Mouse (Mus musculus) E14TG2a.4 (cell line): ENCODE measurements around the gene Morn1.

Experiments used
- H3K27me3 ChIP-seq: 2 replicates; pipeline ENCODE4 v1.6.1; 2014; ENCODE audit warnings: low read length, control low read depth; ENCODE audit not compliant: insufficient read depth
- H3K36me3 ChIP-seq: 2 replicates; pipeline ENCODE4 v1.6.1; 2014; ENCODE audit warnings: low read length, control low read depth; ENCODE audit not compliant: insufficient read depth
- H3K4me1 ChIP-seq: replicated peaks from 2 replicates; pipeline ENCODE4 v1.6.1; 2014; ENCODE audit warnings: low read depth, low read length, control low read depth
- H3K4me3 ChIP-seq: replicated peaks from 2 replicates; pipeline ENCODE4 v1.5.1; 2014; ENCODE audit warnings: mild to moderate bottlenecking, low read length
- H3K9me3 ChIP-seq: 2 replicates; pipeline ENCODE4 v1.6.1; 2014; ENCODE audit warnings: low read length, control low read depth
- CTCF ChIP-seq: conservative IDR thresholded peaks from 2 replicates; pipeline ENCODE4 v1.5.1; 2014; ENCODE audit warnings: low read length
- NANOG ChIP-seq: IDR thresholded peaks from 2 replicates; pipeline ENCODE4 v1.6.1; 2014; ENCODE audit warnings: borderline replicate concordance, low read length, mixed read lengths
- POU5F1 ChIP-seq: IDR thresholded peaks from 2 replicates; pipeline ENCODE4 v1.6.1; 2014; ENCODE audit warnings: low read length, borderline replicate concordance

Morn1 gene

DNA sequence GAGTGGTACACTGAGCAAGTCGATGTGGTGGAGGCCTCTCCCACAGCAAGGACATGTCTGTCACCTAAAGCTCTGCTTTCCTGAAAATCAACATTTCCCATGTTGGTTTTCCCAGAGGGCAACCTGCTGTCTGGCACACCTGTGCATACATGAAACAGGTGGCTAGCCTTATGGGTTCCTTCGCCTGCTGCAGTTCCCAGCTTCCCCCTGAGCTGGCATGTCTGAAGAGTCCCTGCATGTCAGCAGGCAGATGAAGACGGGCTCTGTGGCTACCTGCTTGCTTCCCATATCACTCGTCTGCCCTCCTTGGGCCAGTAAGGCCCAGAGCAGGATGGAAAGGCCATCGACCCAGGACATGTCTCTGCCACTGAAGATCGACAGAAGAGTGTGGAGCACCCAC is 11.1 kb downstream of the Morn1 start:
- TF ChIP-seq NANOG = no peak
- H3K36me3 ChIP-seq = peaks cover 41% of the 10 kb centered on the region
- H3K9me3 ChIP-seq = no peaks in the 10 kb centered on the region
- H3K4me1 ChIP-seq = peaks cover 35% of the 10 kb centered on the region
- no peak overlapping the region for H3K4me3 ChIP-seq
- no peaks in the 10 kb centered on the region for H3K27me3 ChIP-seq

DNA sequence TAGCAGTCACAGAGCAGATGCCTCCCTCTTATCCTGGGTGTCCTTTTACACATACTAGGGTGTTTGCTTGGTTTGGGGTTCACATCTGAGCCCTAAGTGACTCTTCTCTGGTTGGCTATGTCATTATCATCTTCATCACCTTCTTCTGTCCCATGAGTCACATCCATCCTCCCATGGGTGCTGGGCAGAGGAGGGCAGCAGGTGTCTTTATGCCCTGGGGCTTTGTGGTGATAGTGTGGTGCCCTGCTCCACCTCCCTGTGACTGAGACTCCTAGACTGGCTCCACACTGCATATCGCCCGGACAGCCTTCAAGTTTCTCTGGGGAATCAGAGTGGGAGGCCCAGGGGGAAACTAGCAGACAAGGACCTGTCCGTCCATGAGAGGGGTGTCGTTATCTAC is 12.2 kb downstream of the Morn1 start:
- no peaks in the 10 kb centered on the region for H3K27me3 ChIP-seq
- no peak for TF ChIP-seq CTCF
- no peak for TF ChIP-seq POU5F1
- no peak for TF ChIP-seq NANOG
- no peak overlapping the region for H3K4me3 ChIP-seq
- peaks cover 30% of the 10 kb centered on the region for H3K4me1 ChIP-seq
- peaks cover 34% of the 10 kb centered on the region for H3K36me3 ChIP-seq
- no peaks in the 10 kb centered on the region for H3K9me3 ChIP-seq

DNA sequence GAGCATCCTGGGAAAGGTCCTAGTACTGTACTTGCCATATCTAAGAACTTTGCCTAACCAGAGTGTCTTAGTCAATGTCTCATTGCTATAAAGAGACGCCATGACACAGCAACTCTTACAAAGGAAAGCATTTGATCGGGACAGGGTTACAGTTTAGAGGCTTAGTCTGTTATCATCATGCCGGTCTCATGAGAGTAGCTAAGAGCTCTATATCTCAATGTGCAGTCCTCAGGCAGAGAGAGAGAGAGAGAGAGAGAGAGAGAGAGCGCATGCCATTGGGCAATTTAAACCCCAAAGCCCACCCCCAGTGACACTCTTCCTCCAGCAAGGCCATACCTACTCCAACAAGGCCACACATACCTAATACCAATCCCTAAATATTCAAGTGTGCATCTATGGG is 21.5 kb downstream of the Morn1 start:
- no peaks in the 10 kb centered on the region for H3K9me3 ChIP-seq
- TF ChIP-seq POU5F1 (no peak), CTCF (no peak), NANOG (no peak)
- no peak overlapping the region for H3K4me3 ChIP-seq
- no peaks in the 10 kb centered on the region for H3K27me3 ChIP-seq
- H3K36me3 ChIP-seq = peaks cover 30% of the 10 kb centered on the region
- H3K4me1 ChIP-seq = peaks cover 10% of the 10 kb centered on the region

DNA sequence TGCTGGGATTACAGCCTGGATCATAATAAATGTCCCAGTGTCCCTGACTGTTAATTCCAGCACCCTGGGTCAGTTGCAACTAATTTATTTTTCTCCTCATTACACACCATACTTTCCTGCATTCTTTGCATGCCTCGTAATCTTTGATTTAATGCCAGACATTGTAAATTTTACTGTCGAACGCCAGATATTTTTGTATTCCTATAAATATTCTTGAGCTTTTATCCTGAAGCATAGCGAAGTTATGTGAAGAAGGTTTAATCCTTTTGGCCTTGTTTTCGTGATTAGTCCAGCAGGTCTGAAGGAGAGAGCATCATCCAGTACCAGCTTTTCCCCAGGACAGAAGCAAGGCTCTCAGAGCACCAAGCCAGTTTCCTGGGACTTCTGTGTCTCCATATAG is 23.1 kb downstream of the Morn1 start:
- Histone ChIP-seq H3K36me3 (peaks cover 21% of the 10 kb centered on the region), H3K9me3 (no peaks in the 10 kb centered on the region), H3K4me3 (no peak overlapping the region), H3K27me3 (no peaks in the 10 kb centered on the region), H3K4me1 (peaks cover 24% of the 10 kb centered on the region)
- no peak for TF ChIP-seq POU5F1
- TF ChIP-seq CTCF = no peak
- no peak for TF ChIP-seq NANOG

DNA sequence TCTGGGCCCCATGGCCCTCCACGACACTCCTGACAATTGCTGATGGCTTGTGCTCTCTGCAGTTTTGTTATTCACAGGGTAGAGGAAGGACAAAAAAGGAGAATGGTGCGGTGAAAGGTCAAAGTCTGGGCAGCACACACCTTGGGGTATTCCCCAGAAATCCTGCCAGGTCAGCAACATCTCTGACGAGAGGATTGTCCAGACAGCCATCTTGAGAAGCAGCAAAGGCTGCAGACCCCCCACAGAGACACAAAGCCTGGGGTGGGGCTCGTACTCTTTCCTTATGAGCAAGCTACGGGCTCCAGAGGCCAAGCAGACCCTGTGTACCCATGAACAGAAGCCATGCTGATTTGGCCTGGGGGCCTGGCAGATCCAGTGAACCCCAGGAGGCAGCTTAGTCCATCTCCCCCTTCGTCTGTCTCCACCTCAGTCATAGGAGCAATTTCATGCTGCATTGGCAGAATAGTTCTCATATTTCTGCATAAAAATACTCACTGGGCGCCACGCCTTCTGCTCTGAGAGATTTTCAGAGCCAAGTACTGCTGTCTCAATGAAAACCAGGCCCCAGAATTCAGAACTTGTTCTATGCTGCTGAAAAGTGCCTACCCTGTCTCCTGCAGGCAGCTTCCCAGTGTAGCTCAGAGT is 27.5 kb downstream of the Morn1 start:
- H3K27me3 ChIP-seq = no peaks in the 10 kb centered on the region
- no peaks in the 10 kb centered on the region for H3K9me3 ChIP-seq
- H3K4me3 ChIP-seq = peak overlapping the region; percentile 30
- no peak for TF ChIP-seq CTCF
- H3K4me1 ChIP-seq = peaks cover 64% of the 10 kb centered on the region
- peaks cover 28% of the 10 kb centered on the region for H3K36me3 ChIP-seq

DNA sequence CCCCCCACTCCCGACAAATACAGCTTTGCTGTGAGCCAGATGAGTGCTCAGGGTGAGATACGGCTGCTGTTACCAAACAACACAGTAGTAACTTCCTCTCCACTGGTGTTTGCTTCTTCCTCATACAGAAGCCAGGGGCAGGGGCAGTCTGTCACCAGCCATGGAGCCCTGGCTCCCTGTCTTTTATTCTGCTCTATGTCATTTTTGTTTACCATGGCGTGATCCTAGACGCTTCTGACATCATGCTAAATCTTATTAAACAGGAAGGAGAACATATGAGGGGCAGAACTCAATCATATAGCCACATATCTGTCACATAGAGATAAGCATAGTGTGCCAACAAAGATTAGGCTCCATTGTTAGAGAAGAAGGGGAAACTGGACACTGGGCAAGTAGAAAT is 30.2 kb downstream of the Morn1 start:
- Histone ChIP-seq H3K27me3 (no peaks in the 10 kb centered on the region), H3K9me3 (no peaks in the 10 kb centered on the region), H3K4me1 (peaks cover 85% of the 10 kb centered on the region), H3K36me3 (peaks cover 10% of the 10 kb centered on the region; the same call in 1 of the 2 replicates), H3K4me3 (no peak overlapping the region)
- TF ChIP-seq NANOG = no peak
- TF ChIP-seq POU5F1 = no peak
- TF ChIP-seq CTCF = no peak

DNA sequence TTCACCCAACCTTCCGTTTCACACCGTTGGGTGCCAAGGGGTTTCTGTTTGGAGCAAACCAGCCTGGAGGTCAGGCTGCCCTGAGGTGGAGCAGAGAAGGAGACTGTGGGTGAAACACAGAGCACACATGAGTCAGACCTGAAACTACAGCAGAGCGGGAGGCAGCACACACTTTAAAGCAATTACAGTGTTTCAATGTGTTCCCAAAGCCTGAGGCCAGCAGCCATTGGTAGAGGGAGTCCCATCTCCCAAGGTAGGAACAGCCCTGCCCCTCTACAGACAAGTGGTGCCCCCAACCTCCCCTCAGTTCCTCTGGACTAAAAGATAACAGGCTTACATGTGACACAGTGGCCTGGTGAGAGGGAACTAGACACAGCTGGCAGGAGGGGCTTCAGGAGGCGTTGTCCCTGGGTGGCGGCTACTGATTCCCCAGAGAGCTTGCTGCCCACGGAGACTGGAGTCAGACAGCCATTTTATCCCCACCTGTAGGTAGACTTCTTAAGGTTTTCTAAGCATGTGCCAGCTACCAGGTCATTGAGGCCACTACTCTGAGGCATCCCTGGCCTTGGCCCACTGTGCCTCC is 31.1 kb downstream of the Morn1 start:
- Histone ChIP-seq H3K36me3 (peaks cover 7% of the 10 kb centered on the region; the same call in 1 of the 2 replicates), H3K4me1 (peaks cover 91% of the 10 kb centered on the region), H3K9me3 (no peaks in the 10 kb centered on the region), H3K27me3 (no peaks in the 10 kb centered on the region), H3K4me3 (0 out of 2 replicates have a peak overlapping the region, but pooled peaks have one; percentile 7)
- TF ChIP-seq POU5F1 (no peak), NANOG (no peak), CTCF (no peak)

DNA sequence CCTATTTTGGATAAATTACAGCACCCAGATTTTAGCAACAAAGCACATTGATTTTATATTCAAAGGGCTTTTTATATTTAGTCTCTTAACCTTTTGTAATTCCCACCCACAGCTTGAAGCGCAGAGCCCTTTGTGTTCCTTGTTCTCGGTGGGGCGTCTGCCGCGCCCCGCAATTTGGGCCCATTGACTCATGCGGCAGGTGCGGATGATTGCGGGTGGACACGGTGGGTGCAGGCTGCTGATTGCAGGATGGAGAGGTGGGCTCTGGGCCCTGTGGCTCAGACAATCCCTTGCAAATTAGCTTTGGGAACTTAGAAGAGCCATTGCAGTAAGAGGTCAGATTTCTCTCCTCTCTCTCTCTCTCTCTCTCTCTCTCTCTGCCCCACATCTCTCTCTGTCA is 31.9 kb downstream of the Morn1 start:
- no peak overlapping the region for H3K4me3 ChIP-seq
- peaks cover 93% of the 10 kb centered on the region for H3K4me1 ChIP-seq
- H3K36me3 ChIP-seq = peaks cover 7% of the 10 kb centered on the region; the same call in 1 of the 2 replicates
- no peaks in the 10 kb centered on the region for H3K27me3 ChIP-seq
- no peaks in the 10 kb centered on the region for H3K9me3 ChIP-seq
- no peak for TF ChIP-seq POU5F1
- no peak for TF ChIP-seq CTCF
- TF ChIP-seq NANOG = no peak

DNA sequence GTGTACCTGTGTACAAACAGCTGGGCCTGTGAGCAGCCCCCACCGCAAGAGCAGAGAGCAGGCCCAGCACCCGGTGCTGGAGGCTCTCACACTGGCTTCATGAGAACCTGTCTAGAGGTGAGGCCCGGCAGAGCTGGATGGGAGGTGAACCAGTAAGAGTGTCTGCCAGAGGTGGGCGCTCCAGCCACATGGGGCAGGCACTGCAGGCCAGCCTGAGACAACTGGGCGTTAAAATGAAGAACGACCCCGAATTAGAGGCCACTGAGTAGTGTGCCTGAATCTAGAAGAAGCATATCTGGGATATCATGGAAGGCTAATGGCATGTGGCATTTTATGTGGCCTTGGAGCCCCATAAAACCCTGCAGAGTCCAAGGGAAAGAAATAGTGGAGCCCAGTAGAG is 33.7 kb downstream of the Morn1 start:
- Histone ChIP-seq H3K27me3 (no peaks in the 10 kb centered on the region), H3K4me3 (no peak overlapping the region), H3K9me3 (no peaks in the 10 kb centered on the region), H3K36me3 (peaks cover 7% of the 10 kb centered on the region; the same call in 1 of the 2 replicates), H3K4me1 (peaks cover 93% of the 10 kb centered on the region)
- TF ChIP-seq NANOG = no peak
